Mouse (Mus musculus) Muller cell, postnatal 12 days (primary cell): Measurements from ENCODE around the gene Fibin.
A peak's percentile ranks its signal among the peaks of the same experiment; 100 is the strongest.

Experiments used
- DNase-seq: peaks from one replicate; pipeline ENCODE4 v3.0.0-alpha.2; 2015; ENCODE audit errors: inconsistent ontology term

Gene Fibin

GRCm38 (mm10) chr2:110362432-110363283 is at the start of gene Fibin:
Fibin (minus strand) TSS chr2:110363183.
- peak; percentile 51 for DNase-seq

GRCm38 (mm10) chr2:110411428-110411827 is 48.4 kb upstream of the Fibin start:
- DNase-seq, result peak; percentile 24

GRCm38 (mm10) chr2:110408757-110409156 is 45.8 kb upstream of the Fibin start:
- DNase-seq, result no peak

- DNase-seq, result peak; percentile 63
These were observed 29.8 kb upstream of the Fibin start for GRCm38 (mm10) chr2:110392714-110393336.

- peak; percentile 63 for DNase-seq
These were observed 27.9 kb upstream of the Fibin start for GRCm38 (mm10) chr2:110390736-110391409.

- no peak for DNase-seq
These were observed 16.8 kb upstream of the Fibin start for GRCm38 (mm10) chr2:110379811-110380210.

GRCm38 (mm10) chr2:110376660-110377059 is 13.7 kb upstream of the Fibin start:
- no peak for DNase-seq

- no peak for DNase-seq
These were observed 12.5 kb upstream of the Fibin start for GRCm38 (mm10) chr2:110375475-110375874.

- peak; percentile 85 for DNase-seq
These were observed 10.2 kb upstream of the Fibin start for GRCm38 (mm10) chr2:110373186-110373585.

GRCm38 (mm10) chr2:110367382-110367887 is 4.5 kb upstream of the Fibin start:
- DNase-seq, result no peak

- no peak for DNase-seq
These were observed 2.4 kb upstream of the Fibin start for GRCm38 (mm10) chr2:110365401-110365800.

- DNase-seq, result no peak
These were observed 872 bp upstream of the Fibin start for GRCm38 (mm10) chr2:110363855-110364254.

GRCm38 (mm10) chr2:110353302-110353970 is 9.5 kb downstream of the Fibin start:
- DNase-seq, result no peak

GRCm38 (mm10) chr2:110351843-110352251 is 11.1 kb downstream of the Fibin start:
- peak; percentile 43 for DNase-seq

GRCm38 (mm10) chr2:110351406-110351805 is 11.6 kb downstream of the Fibin start:
- peak; percentile 56 for DNase-seq

GRCm38 (mm10) chr2:110328953-110329352 is 34.0 kb downstream of the Fibin start:
- DNase-seq, result peak; percentile 67

GRCm38 (mm10) chr2:110319949-110320348 is 43.0 kb downstream of the Fibin start:
- no peak for DNase-seq

GRCm38 (mm10) chr2:110319266-110319665 is 43.7 kb downstream of the Fibin start:
- DNase-seq, result no peak

- no peak for DNase-seq
These were observed 44.3 kb downstream of the Fibin start for GRCm38 (mm10) chr2:110318719-110319118.

GRCm38 (mm10) chr2:110316116-110316883 is 46.7 kb downstream of the Fibin start:
- DNase-seq, result no peak
